Mouse (Mus musculus) cortical plate, adult 2 months (tissue): ENCODE results near the gene Rtn2. TPM values are rescaled to one million over a fixed set of nuclear protein-coding genes. Genes with fewer than 3 reads are reported as not detected.

Experiments used
- H3K27ac ChIP-seq: fragments of 200-500 bp; 2 replicates; pipeline ENCODE4 v1.5.1; 2012; ENCODE audit warnings: low read length, control low read depth, inconsistent platforms; ENCODE audit not compliant: insufficient read depth
- H3K4me1 ChIP-seq: fragments of 200-500 bp; 2 replicates; pipeline ENCODE4 v1.6.1; 2011; ENCODE audit warnings: low read length; ENCODE audit not compliant: control insufficient read depth, insufficient read depth
- H3K4me3 ChIP-seq: fragments of 200-500 bp; 2 replicates; pipeline ENCODE4 v1.5.1; 2011; ENCODE audit warnings: mild to moderate bottlenecking, low read length, control low read depth; ENCODE audit not compliant: insufficient read depth
- CTCF ChIP-seq: fragments of 200-500 bp; IDR thresholded peaks from 2 replicates; pipeline ENCODE4 v1.5.1; 2011; ENCODE audit warnings: mild to moderate bottlenecking, control low read depth, low read length; ENCODE audit not compliant: insufficient read depth; ENCODE audit errors: extremely low read depth
- POLR2A ChIP-seq: fragments of 200-500 bp; IDR thresholded peaks from 2 replicates; pipeline ENCODE4 v1.6.1; 2011; ENCODE audit warnings: mild to moderate bottlenecking, low read length, control low read depth; ENCODE audit not compliant: insufficient read depth; ENCODE audit errors: extremely low read depth
- polyA plus RNA-seq: library from polyadenylated mRNA; depleted of rRNA; stranded (reverse); fragments of >200 nt; gene quantifications from 2 replicates; pipeline ENCODE4 v1.2.3, GENCODE M21; 2012; rRNA removed

The Rtn2 gene
- polyA plus RNA-seq, 1 experiment = 140 TPM

DNA sequence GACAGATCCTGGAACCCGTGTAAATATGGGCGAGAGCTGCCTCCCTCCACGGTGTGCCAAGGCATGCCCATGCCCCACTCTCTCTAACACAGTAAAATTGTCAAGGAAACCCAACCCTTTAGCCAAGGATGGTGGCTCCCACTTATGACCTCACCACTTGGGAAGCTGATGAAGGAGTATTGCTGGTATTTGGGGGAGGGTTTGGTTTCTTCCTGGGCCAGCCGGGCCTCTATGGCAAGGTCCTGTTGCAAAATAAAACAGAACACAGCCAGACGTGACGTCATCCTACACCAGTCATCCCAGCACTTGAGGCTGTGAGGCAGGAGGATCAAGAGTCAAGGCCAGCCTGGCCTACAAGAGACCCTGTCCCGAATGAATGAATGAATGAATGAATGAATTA, 56.2 kb downstream of the Rtn2 start:
- no peak for TF ChIP-seq POLR2A
- no peak for TF ChIP-seq CTCF
- peaks cover 6% of the 10 kb centered on the region for H3K4me1 ChIP-seq
- H3K27ac ChIP-seq = no peak overlapping the region
- no peak overlapping the region for H3K4me3 ChIP-seq

GRCm38 (mm10) chr7:19341250-19341649, 58.8 kb downstream of the Rtn2 start:
- no peak for TF ChIP-seq CTCF
- no peak for TF ChIP-seq POLR2A
- no peak overlapping the region for H3K27ac ChIP-seq
- H3K4me3 ChIP-seq = peak overlapping the region; percentile 55; the same call in 1 of the 2 replicates
- peaks cover 9% of the 10 kb centered on the region for H3K4me1 ChIP-seq

GRCm38 (mm10) chr7:19341761-19342409, 59.5 kb downstream of the Rtn2 start:
- Histone ChIP-seq H3K4me1 (peaks cover 7% of the 10 kb centered on the region), H3K27ac (0 out of 2 replicates have a peak overlapping the region, but pooled peaks have one; percentile 7), H3K4me3 (peak overlapping the region; percentile 55)
- TF ChIP-seq CTCF (no peak), POLR2A (no peak)

- H3K4me1 ChIP-seq = peaks cover 5% of the 10 kb centered on the region
- no peak overlapping the region for H3K27ac ChIP-seq
- H3K4me3 ChIP-seq = peak overlapping the region; percentile 55
- TF ChIP-seq POLR2A (no peak), CTCF (peak; percentile 86)
Observed at GRCm38 (mm10) chr7:19342481-19343027, 60.1 kb downstream of the Rtn2 start.

- H3K4me1 ChIP-seq = peaks cover 5% of the 10 kb centered on the region
- TF ChIP-seq CTCF = peak; percentile 93
- no peak for TF ChIP-seq POLR2A
- H3K4me3 ChIP-seq = peak overlapping the region; percentile 1; the same call in 1 of the 2 replicates
- no peak overlapping the region for H3K27ac ChIP-seq
Observed at GRCm38 (mm10) chr7:19343210-19343808, 60.9 kb downstream of the Rtn2 start.

DNA sequence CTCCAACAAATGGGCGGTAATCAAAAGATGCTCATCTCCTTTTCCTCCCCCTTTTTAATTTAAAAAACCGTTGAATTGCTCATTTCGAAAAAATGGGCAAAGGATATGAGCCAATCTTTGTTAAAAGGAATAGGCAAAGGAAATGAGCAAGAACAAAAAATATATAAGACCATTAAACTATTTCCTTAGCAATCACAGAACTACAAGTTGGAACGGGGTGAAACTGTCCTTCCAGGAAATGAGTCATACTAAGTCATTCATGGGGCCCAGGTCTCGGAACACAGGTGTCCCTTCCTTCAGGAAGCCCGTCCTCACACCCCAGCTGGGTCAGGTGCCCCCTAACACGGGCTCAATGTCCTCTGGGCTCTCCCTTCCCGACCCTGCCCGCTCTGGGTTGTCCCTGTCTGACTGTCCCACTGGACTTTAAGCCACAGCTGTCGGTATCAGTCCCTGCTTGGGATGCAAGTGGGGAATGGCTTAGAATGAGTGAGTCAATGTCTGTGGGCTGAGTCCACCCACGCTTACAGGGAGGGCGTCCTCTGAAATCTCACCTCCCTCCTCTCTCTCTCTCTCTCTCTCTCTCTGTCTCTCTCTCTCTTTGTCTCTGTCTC, 61.9 kb downstream of the Rtn2 start, which contains the start of gene Ercc1:
Ercc1 (plus strand) TSS at position 542 of the 611 bp plus-strand sequence.
- Histone ChIP-seq H3K4me1 (peaks cover 5% of the 10 kb centered on the region), H3K27ac (peak within 1 kb of the TSS; percentile 67), H3K4me3 (peak within 1 kb of the TSS; percentile 61)
- TF ChIP-seq CTCF (no peak), POLR2A (no peak)

- Histone ChIP-seq H3K4me1 (peaks cover 5% of the 10 kb centered on the region), H3K27ac (peak overlapping the region; percentile 67), H3K4me3 (peak overlapping the region; percentile 61)
- TF ChIP-seq POLR2A (peak; percentile 67), CTCF (no peak)
Observed at GRCm38 (mm10) chr7:19344938-19345471, 62.6 kb downstream of the Rtn2 start.

Other genes with a start within 250 kb of the Rtn2 start
- gene Rsph6a, start 227.9 kb upstream of the Rtn2 start, polyA plus RNA-seq = 0.10 and 0.17 TPM in 2 replicates
- gene Dmwd, start 206.4 kb upstream of the Rtn2 start, polyA plus RNA-seq = 171 and 178 TPM in 2 replicates
- 40.9 and 47.6 TPM in 2 replicates for gene Dmpk, start 198.8 kb upstream of the Rtn2 start, polyA plus RNA-seq
- 4.7 and 5.0 TPM in 2 replicates for gene Six5, start 188.0 kb upstream of the Rtn2 start, polyA plus RNA-seq
- gene Gm4969, start 164.3 kb upstream of the Rtn2 start, polyA plus RNA-seq = 0.70 and 1.1 TPM in 2 replicates
- gene Fbxo46, start 162.8 kb upstream of the Rtn2 start, polyA plus RNA-seq = 8.2 and 8.6 TPM in 2 replicates
- gene Qpctl, start 133.3 kb upstream of the Rtn2 start, polyA plus RNA-seq = 16.2 and 17.4 TPM in 2 replicates
- gene Snrpd2, start 132.9 kb upstream of the Rtn2 start, polyA plus RNA-seq = 88.2 and 92.1 TPM in 2 replicates
- 3.3 and 3.9 TPM in 2 replicates for gene Gipr, start 116.5 kb upstream of the Rtn2 start, polyA plus RNA-seq
- gene Eml2, start 106.2 kb upstream of the Rtn2 start, polyA plus RNA-seq = 156 and 157 TPM in 2 replicates
- gene Gpr4, start 70.1 kb upstream of the Rtn2 start, polyA plus RNA-seq = 6.1 and 6.5 TPM in 2 replicates
- 41.0 and 41.5 TPM in 2 replicates for gene Opa3, start 54.3 kb upstream of the Rtn2 start, polyA plus RNA-seq
- gene Vasp, start 10.8 kb upstream of the Rtn2 start, polyA plus RNA-seq = 15.3 and 16.5 TPM in 2 replicates
- 0.21 and 0.23 TPM in 2 replicates for gene Ppm1n, start 2.6 kb upstream of the Rtn2 start, polyA plus RNA-seq
- gene Fosb, start 27.4 kb downstream of the Rtn2 start, polyA plus RNA-seq = 5.1 and 7.1 TPM in 2 replicates
- gene Ercc1, start 62.2 kb downstream of the Rtn2 start, polyA plus RNA-seq = 53.8 and 59.1 TPM in 2 replicates
- gene Cd3eap, start 76.9 kb downstream of the Rtn2 start, polyA plus RNA-seq = 14.4 and 14.6 TPM in 2 replicates
- 5.0 and 5.4 TPM in 2 replicates for gene Ppp1r13l, start 77.1 kb downstream of the Rtn2 start, polyA plus RNA-seq
- gene Ercc2, start 99.4 kb downstream of the Rtn2 start, polyA plus RNA-seq = 41.4 and 48.3 TPM in 2 replicates
- gene Klc3, start 121.5 kb downstream of the Rtn2 start, polyA plus RNA-seq = 2.9 and 3.0 TPM in 2 replicates
- 0.66 TPM in 1 of 2 replicates, not detected in the other for gene Ckm, start 122.2 kb downstream of the Rtn2 start, polyA plus RNA-seq
- gene Mark4, start 176.2 kb downstream of the Rtn2 start, polyA plus RNA-seq = 52.0 and 55.4 TPM in 2 replicates
- 0.06 and 0.23 TPM in 2 replicates for gene Exoc3l2, start 180.7 kb downstream of the Rtn2 start, polyA plus RNA-seq
- gene Bloc1s3, start 225.7 kb downstream of the Rtn2 start, polyA plus RNA-seq = 7.6 and 7.9 TPM in 2 replicates
- 22.6 TPM in 2 replicates for gene Trappc6a, start 225.8 kb downstream of the Rtn2 start, polyA plus RNA-seq
- 0.98 and 1.1 TPM in 2 replicates for gene Nkpd1, start 235.2 kb downstream of the Rtn2 start, polyA plus RNA-seq